Mouse (Mus musculus) heart, embryonic 11.5 days (tissue): ENCODE data around the gene Oxsr1. TPM values are rescaled to one million over a fixed set of nuclear protein-coding genes. Genes with fewer than 3 reads are reported as not detected.

Experiments
- ATAC-seq: fragments of 200-750 bp; cut with Nextera tagmentation; replicated peaks from 2 replicates; pipeline ENCODE4 v1.8.0; 2017; ENCODE audit warnings: moderate library complexity; ENCODE audit not compliant: insufficient number of reproducible peaks, low FRiP score, low TSS enrichment
- H3K27ac ChIP-seq: fragments of 300-500 bp; sonication (generic); 2 replicates; pipeline ENCODE4 v1.5.1; 2014; ENCODE audit warnings: mild to moderate bottlenecking, low read depth, low read length
- H3K27me3 ChIP-seq: fragments of 300-500 bp; sonication (generic); 2 replicates; pipeline ENCODE4 v1.6.1; 2014; ENCODE audit warnings: mild to moderate bottlenecking, low read length, mixed read lengths; ENCODE audit not compliant: control insufficient read depth, insufficient read depth
- H3K36me3 ChIP-seq: fragments of 300-500 bp; sonication (generic); 2 replicates; pipeline ENCODE4 v1.6.1; 2014; ENCODE audit warnings: mild to moderate bottlenecking, low read length, moderate library complexity, mixed read lengths; ENCODE audit not compliant: control insufficient read depth, insufficient read depth
- H3K4me1 ChIP-seq: fragments of 300-500 bp; sonication (generic); 2 replicates; pipeline ENCODE4 v1.6.1; 2014; ENCODE audit warnings: low read length; ENCODE audit not compliant: control insufficient read depth, insufficient read depth
- H3K4me2 ChIP-seq: fragments of 300-500 bp; sonication (generic); 2 replicates; pipeline ENCODE4 v1.6.1; 2014; ENCODE audit warnings: mild to moderate bottlenecking, moderate library complexity
- H3K4me3 ChIP-seq: fragments of 300-500 bp; sonication (generic); 2 replicates; pipeline ENCODE4 v1.5.1; 2014; ENCODE audit warnings: low read depth, low read length
- H3K9ac ChIP-seq: fragments of 300-500 bp; sonication (generic); 2 replicates; pipeline ENCODE4 v1.6.1; 2014; ENCODE audit warnings: mild to moderate bottlenecking, low read depth, low read length, moderate library complexity
- H3K9me3 ChIP-seq: fragments of 300-500 bp; sonication (generic); replicated peaks from 2 replicates; pipeline ENCODE4 v1.6.1; 2016; ENCODE audit warnings: low read length; ENCODE audit not compliant: control insufficient read depth
- WGBS: fragments of 180-500 bp; shearing (Covaris S2); extraction: QIAGEN DNeasy Blood & Tissue Kit; methylation state at CpG from one replicate; pipeline ENCODE4 v1.1.7; 2014; ENCODE audit not compliant: insufficient replicate concordance; 5-methylcytosine and 5-hydroxymethylcytosine counted together
- polyA plus RNA-seq: library from polyadenylated mRNA; unstranded; fragments of >200 nt; fragmentation: Nextera tagmentation; extraction: Ambion mirVana; gene quantifications from 2 replicates; pipeline ENCODE4 v1.2.1, GENCODE M21; 2014

Gene Oxsr1
- polyA plus RNA-seq, 1 experiment from 2014 or later, result 9.9 TPM

- Histone ChIP-seq H3K36me3 (no peaks in the 10 kb centered on the region), H3K9ac (no peak overlapping the region), H3K9me3 (no peaks in the 10 kb centered on the region), H3K27me3 (no peaks in the 10 kb centered on the region), H3K4me3 (no peak overlapping the region), H3K27ac (no peak overlapping the region), H3K4me1 (peaks cover 10% of the 10 kb centered on the region; the same call in 1 of the 2 replicates), H3K4me2 (no peak overlapping the region)
- WGBS, result 88% methylated on average over 1 of the region's 1 CpGs
- no peak for ATAC-seq
Measured at GRCm38 (mm10) chr9:119318891-119319290, 3.3 kb downstream of the Oxsr1 start.

- Histone ChIP-seq H3K4me2 (no peak overlapping the region), H3K9me3 (no peaks in the 10 kb centered on the region), H3K4me3 (no peak overlapping the region), H3K36me3 (no peaks in the 10 kb centered on the region), H3K4me1 (peaks cover 9% of the 10 kb centered on the region; the same call in 1 of the 2 replicates), H3K9ac (no peak overlapping the region), H3K27ac (no peak overlapping the region), H3K27me3 (no peaks in the 10 kb centered on the region)
- 84% methylated on average over 10 of the region's 10 CpGs for WGBS
- no peak for ATAC-seq
Measured at GRCm38 (mm10) chr9:119313096-119313495, 9.1 kb downstream of the Oxsr1 start.

GRCm38 (mm10) chr9:119309067-119309466, 13.2 kb downstream of the Oxsr1 start:
- Histone ChIP-seq H3K4me3 (no peak overlapping the region), H3K4me1 (peaks cover 9% of the 10 kb centered on the region; the same call in 1 of the 2 replicates), H3K27ac (no peak overlapping the region), H3K27me3 (no peaks in the 10 kb centered on the region), H3K36me3 (no peaks in the 10 kb centered on the region), H3K9ac (no peak overlapping the region), H3K9me3 (no peaks in the 10 kb centered on the region), H3K4me2 (no peak overlapping the region)
- no peak for ATAC-seq
- WGBS, result 92% methylated on average over 1 of the region's 1 CpGs

- H3K4me3 ChIP-seq, result no peak overlapping the region
- ATAC-seq, result no peak
- WGBS, result 83% methylated on average over 7 of the region's 7 CpGs
- H3K27me3 ChIP-seq, result no peaks in the 10 kb centered on the region
- H3K36me3 ChIP-seq, result no peaks in the 10 kb centered on the region
- H3K4me2 ChIP-seq, result no peak overlapping the region
- H3K27ac ChIP-seq, result no peak overlapping the region
- H3K4me1 ChIP-seq, result peaks cover 2% of the 10 kb centered on the region; the same call in 1 of the 2 replicates
- H3K9me3 ChIP-seq, result no peaks in the 10 kb centered on the region
- no peak overlapping the region for H3K9ac ChIP-seq
Measured at GRCm38 (mm10) chr9:119305863-119306262, 16.4 kb downstream of the Oxsr1 start.

GRCm38 (mm10) chr9:119298563-119298962, 23.7 kb downstream of the Oxsr1 start:
- no peak for ATAC-seq
- no peak overlapping the region for H3K9ac ChIP-seq

GRCm38 (mm10) chr9:119297696-119298095, 24.5 kb downstream of the Oxsr1 start:
- WGBS, result 83% methylated on average over 6 of the region's 6 CpGs

More at GRCm38 (mm10) chr9:119298563-119298962, 23.7 kb downstream of the Oxsr1 start:
- WGBS, result 85% methylated on average over 3 of the region's 3 CpGs
- Histone ChIP-seq H3K27me3 (no peaks in the 10 kb centered on the region), H3K9me3 (no peaks in the 10 kb centered on the region), H3K4me2 (no peak overlapping the region), H3K27ac (no peak overlapping the region), H3K4me1 (no peaks in the 10 kb centered on the region), H3K4me3 (no peak overlapping the region), H3K36me3 (no peaks in the 10 kb centered on the region)

GRCm38 (mm10) chr9:119290791-119291190, 31.4 kb downstream of the Oxsr1 start:
- H3K36me3 ChIP-seq, result no peaks in the 10 kb centered on the region
- no peak for ATAC-seq
- H3K27me3 ChIP-seq, result no peaks in the 10 kb centered on the region
- H3K27ac ChIP-seq, result no peak overlapping the region
- H3K9me3 ChIP-seq, result no peaks in the 10 kb centered on the region
- no peak overlapping the region for H3K4me3 ChIP-seq
- H3K9ac ChIP-seq, result no peak overlapping the region
- 0 out of 2 replicates have a peak, but pooled peaks cover 3% of the 10 kb centered on the region for H3K4me1 ChIP-seq
- WGBS, result 61% methylated on average over 3 of the region's 3 CpGs
- H3K4me2 ChIP-seq, result no peak overlapping the region

More at GRCm38 (mm10) chr9:119297696-119298095, 24.5 kb downstream of the Oxsr1 start:
- Histone ChIP-seq H3K27ac (no peak overlapping the region), H3K4me2 (no peak overlapping the region), H3K4me1 (no peaks in the 10 kb centered on the region), H3K36me3 (no peaks in the 10 kb centered on the region), H3K27me3 (no peaks in the 10 kb centered on the region), H3K4me3 (no peak overlapping the region), H3K9ac (no peak overlapping the region), H3K9me3 (no peaks in the 10 kb centered on the region)
- ATAC-seq, result no peak

GRCm38 (mm10) chr9:119280894-119281682, 41.1 kb downstream of the Oxsr1 start:
- no peak overlapping the region for H3K4me3 ChIP-seq
- H3K4me2 ChIP-seq, result no peak overlapping the region
- no peak overlapping the region for H3K9ac ChIP-seq
- no peak overlapping the region for H3K27ac ChIP-seq
- H3K27me3 ChIP-seq, result no peaks in the 10 kb centered on the region
- H3K36me3 ChIP-seq, result peaks cover 4% of the 10 kb centered on the region; the same call in 1 of the 2 replicates
- ATAC-seq, result no peak
- H3K9me3 ChIP-seq, result no peaks in the 10 kb centered on the region
- H3K4me1 ChIP-seq, result no peaks in the 10 kb centered on the region
- 56% methylated on average over 5 of the region's 5 CpGs for WGBS

- Histone ChIP-seq H3K9me3 (no peaks in the 10 kb centered on the region), H3K36me3 (peaks cover 4% of the 10 kb centered on the region; the same call in 1 of the 2 replicates), H3K4me1 (no peaks in the 10 kb centered on the region), H3K4me3 (no peak overlapping the region), H3K4me2 (no peak overlapping the region), H3K9ac (no peak overlapping the region), H3K27ac (no peak overlapping the region), H3K27me3 (no peaks in the 10 kb centered on the region)
- 95% methylated on average over 5 of the region's 5 CpGs for WGBS
- no peak for ATAC-seq
Measured at GRCm38 (mm10) chr9:119278031-119278430, 44.2 kb downstream of the Oxsr1 start.
